Mouse (Mus musculus) heart, adult 2 months (tissue): ENCODE measurements around the gene Fer.

Source experiments
- CTCF ChIP-seq: fragments of 200-600 bp; IDR thresholded peaks from 2 replicates; pipeline ENCODE4 v1.8.1; 2022; ENCODE audit warnings: antibody characterized with exemption, mild to moderate bottlenecking, moderate library complexity
- EP300 ChIP-seq: fragments of 200-500 bp; IDR thresholded peaks from 2 replicates; pipeline ENCODE4 v1.6.1; 2011; ENCODE audit warnings: low read depth, low read length, control low read depth; ENCODE audit not compliant: insufficient read depth

- TF ChIP-seq CTCF (no peak), EP300 (no peak)
These were observed 133.1 kb downstream of the Fer start for GRCm38 (mm10) chr17:63995921-63996320.
